Mouse (Mus musculus) embryonic fibroblast, embryonic 13.5 days (primary cell): ENCODE data around the gene Ccdc134. TPM values are rescaled to one million over a fixed set of nuclear protein-coding genes. Genes with fewer than 3 reads are reported as not detected.

Source experiments
- H3K27ac ChIP-seq: 2 replicates; pipeline ENCODE4 v1.5.1; 2012; ENCODE audit warnings: low read length, control low read depth, inconsistent platforms; ENCODE audit not compliant: insufficient read depth
- H3K4me1 ChIP-seq: 2 replicates; pipeline ENCODE4 v1.6.1; 2011; ENCODE audit warnings: low read length; ENCODE audit not compliant: control insufficient read depth, insufficient read depth
- H3K4me3 ChIP-seq: 2 replicates; pipeline ENCODE4 v1.5.1; 2011; ENCODE audit warnings: mild to moderate bottlenecking, control low read depth, low read length; ENCODE audit not compliant: insufficient read depth
- CTCF ChIP-seq: IDR thresholded peaks from 2 replicates; pipeline ENCODE4 v1.5.1; 2011; ENCODE audit warnings: mild to moderate bottlenecking, control low read depth, low read length, moderate library complexity, borderline replicate concordance; ENCODE audit not compliant: insufficient read depth
- POLR2A ChIP-seq: IDR thresholded peaks from 2 replicates; pipeline ENCODE4 v1.6.1; 2011; ENCODE audit warnings: low read depth, mild to moderate bottlenecking, control low read depth, low read length, moderate library complexity
- polyA plus RNA-seq: library from polyadenylated mRNA; stranded (reverse); fragments of >200 nt; gene quantifications from 2 replicates; pipeline ENCODE4 v1.2.4, GENCODE M21; 2011; ENCODE audit warnings: low read depth; ENCODE audit not compliant: missing spikeins, insufficient read length

The Ccdc134 gene
- polyA plus RNA-seq, 1 experiment: 15.0 TPM

- no peaks in the 10 kb centered on the region for H3K4me1 ChIP-seq
- no peak overlapping the region for H3K4me3 ChIP-seq
- no peak for TF ChIP-seq CTCF
- TF ChIP-seq POLR2A: no peak
- H3K27ac ChIP-seq: no peak overlapping the region
Measured at GRCm38 (mm10) chr15:82184656-82185055, 56.9 kb downstream of the Ccdc134 start.

DNA sequence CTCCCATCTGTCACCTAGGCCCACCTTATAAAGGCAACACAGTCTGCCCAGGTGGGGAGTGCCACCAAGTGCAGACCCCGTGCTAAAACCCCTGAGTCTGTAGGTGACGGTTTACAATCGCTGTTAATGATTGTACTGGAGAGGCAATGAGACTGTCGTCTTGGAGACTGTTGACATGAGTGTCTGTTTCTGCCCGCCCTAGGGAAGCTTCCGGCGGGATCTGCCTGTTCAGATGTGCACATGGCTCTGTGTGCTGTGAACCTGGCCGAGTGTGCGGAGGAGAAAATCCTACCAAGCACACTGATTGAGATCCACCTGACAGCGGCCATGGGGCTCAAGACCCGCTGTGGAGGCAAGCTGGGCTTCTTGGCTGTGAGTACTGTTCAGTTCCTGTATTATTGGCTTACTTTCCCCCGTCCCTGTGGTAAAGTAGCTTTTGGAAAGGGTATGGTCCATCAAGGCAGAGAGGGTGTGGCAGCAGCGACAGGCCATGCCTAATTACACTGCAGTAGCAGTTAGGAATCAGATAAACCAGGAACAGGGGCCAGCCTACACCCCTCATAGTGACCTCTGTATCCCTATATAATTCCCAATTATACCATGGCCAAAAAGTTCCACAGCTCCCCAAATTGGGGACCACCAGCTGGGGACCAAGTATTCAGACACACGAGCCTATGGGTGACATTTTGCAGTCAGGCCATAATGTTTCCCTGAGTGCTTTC is 57.5 kb downstream of the Ccdc134 start:
- no peak for TF ChIP-seq CTCF
- TF ChIP-seq POLR2A: no peak
- Histone ChIP-seq H3K4me3 (no peak overlapping the region), H3K27ac (no peak overlapping the region), H3K4me1 (no peaks in the 10 kb centered on the region)

GRCm38 (mm10) chr15:82186131-82186530 is 58.4 kb downstream of the Ccdc134 start:
- TF ChIP-seq POLR2A (no peak), CTCF (no peak)
- no peak overlapping the region for H3K4me3 ChIP-seq
- no peaks in the 10 kb centered on the region for H3K4me1 ChIP-seq
- no peak overlapping the region for H3K27ac ChIP-seq

DNA sequence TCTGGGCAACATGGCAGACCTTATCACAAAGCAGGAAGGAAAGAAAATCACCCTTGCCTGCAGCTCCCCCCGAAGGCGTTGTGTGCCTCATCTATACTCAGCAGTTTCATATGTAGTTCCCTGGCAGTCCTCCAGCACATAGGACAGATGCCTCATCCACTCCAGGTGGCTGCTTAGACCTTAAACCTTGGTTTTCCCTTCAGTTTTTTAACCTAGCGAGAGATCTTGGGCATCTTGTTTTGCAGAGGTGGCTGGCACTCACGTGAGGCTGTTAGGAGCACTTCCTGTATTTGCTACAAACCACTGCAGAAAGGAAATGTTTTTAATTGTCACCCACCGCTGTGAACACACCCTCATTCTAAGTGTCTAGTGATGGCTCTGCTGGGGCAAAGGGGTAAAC is 59.2 kb downstream of the Ccdc134 start:
- H3K4me1 ChIP-seq: no peaks in the 10 kb centered on the region
- TF ChIP-seq CTCF: no peak
- H3K27ac ChIP-seq: no peak overlapping the region
- no peak overlapping the region for H3K4me3 ChIP-seq

DNA sequence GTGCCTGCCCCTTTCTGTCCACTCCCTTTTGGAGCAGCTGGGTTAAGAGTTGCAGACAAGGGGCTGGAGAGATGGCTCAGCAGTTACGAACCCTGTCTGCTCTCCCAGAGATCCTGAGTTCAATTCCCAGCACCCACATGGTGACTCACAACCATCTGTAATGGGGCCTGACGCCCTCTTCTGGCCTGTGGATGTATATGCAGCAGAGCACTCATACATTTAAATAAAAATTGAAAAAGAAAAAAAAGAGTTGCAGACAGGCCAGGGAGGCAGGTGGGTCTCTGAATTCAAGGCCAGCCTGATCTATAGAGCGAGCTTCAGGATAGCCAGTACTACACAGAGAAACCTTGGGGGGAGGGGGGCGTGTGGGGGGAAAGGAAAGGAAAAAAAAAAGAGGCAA is 59.7 kb downstream of the Ccdc134 start:
- H3K27ac ChIP-seq: no peak overlapping the region
- no peak for TF ChIP-seq POLR2A
- TF ChIP-seq CTCF: no peak
- no peaks in the 10 kb centered on the region for H3K4me1 ChIP-seq
- no peak overlapping the region for H3K4me3 ChIP-seq

DNA sequence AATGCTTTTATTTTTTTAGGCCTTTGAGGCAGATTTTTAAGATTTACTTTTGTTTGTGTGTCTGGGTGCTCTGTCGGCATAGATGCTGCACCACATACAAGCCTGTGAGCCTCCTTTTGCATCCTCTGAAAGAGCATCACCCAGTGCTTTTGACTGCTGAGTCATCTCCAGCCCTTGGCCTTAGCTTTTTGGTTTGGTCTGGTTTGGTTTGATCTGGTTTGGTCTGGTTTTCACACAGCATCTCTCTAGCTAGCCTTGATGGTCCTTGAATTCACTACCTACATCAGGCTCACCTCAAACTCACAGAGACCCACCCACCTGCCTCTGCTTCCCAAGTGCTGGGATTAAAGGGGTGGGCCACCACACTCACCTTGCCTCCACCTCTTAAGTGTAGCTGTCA is 60.2 kb downstream of the Ccdc134 start:
- Histone ChIP-seq H3K4me1 (no peaks in the 10 kb centered on the region), H3K4me3 (no peak overlapping the region), H3K27ac (no peak overlapping the region)
- no peak for TF ChIP-seq POLR2A
- TF ChIP-seq CTCF: no peak

- H3K4me1 ChIP-seq: no peaks in the 10 kb centered on the region
- no peak overlapping the region for H3K27ac ChIP-seq
- TF ChIP-seq CTCF (no peak), POLR2A (no peak)
Measured at GRCm38 (mm10) chr15:82188481-82189240, 60.9 kb downstream of the Ccdc134 start.

More at GRCm38 (mm10) chr15:82188481-82189240, 60.9 kb downstream of the Ccdc134 start:
- H3K4me3 ChIP-seq: no peak overlapping the region

Other genes starting within 250 kb of the Ccdc134 start
- 12.3 and 16.2 TPM in 2 replicates for gene Polr3h, start 201.7 kb upstream of the Ccdc134 start, polyA plus RNA-seq
- gene Csdc2, start 191.2 kb upstream of the Ccdc134 start, polyA plus RNA-seq: 3.3 and 4.4 TPM in 2 replicates
- 88.7 and 121 TPM in 2 replicates for gene Pmm1, start 167.0 kb upstream of the Ccdc134 start, polyA plus RNA-seq
- not detected in 2 replicates for gene 1700029P11Rik, start 147.4 kb upstream of the Ccdc134 start, polyA plus RNA-seq
- gene Xrcc6, start 140.1 kb upstream of the Ccdc134 start, polyA plus RNA-seq: 37.4 and 38.1 TPM in 2 replicates
- gene Desi1, start 94.1 kb upstream of the Ccdc134 start, polyA plus RNA-seq: 49.4 and 50.2 TPM in 2 replicates
- gene Snu13, start 80.3 kb upstream of the Ccdc134 start, polyA plus RNA-seq: 176 and 193 TPM in 2 replicates
- gene 4930407I10Rik, start 68.8 kb upstream of the Ccdc134 start, polyA plus RNA-seq: not detected in 2 replicates
- not detected in 2 replicates for gene Mei1, start 57.9 kb upstream of the Ccdc134 start, polyA plus RNA-seq
- 86.4 and 87.3 TPM in 2 replicates for gene Srebf2, start 19.3 kb downstream of the Ccdc134 start, polyA plus RNA-seq
- not detected in 2 replicates for gene Shisa8, start 84.9 kb downstream of the Ccdc134 start, polyA plus RNA-seq
- gene Tnfrsf13c, start 96.4 kb downstream of the Ccdc134 start, polyA plus RNA-seq: not detected in 2 replicates
- 13.1 and 16.1 TPM in 2 replicates for gene Cenpm, start 116.8 kb downstream of the Ccdc134 start, polyA plus RNA-seq
- gene 1500009C09Rik, start 124.5 kb downstream of the Ccdc134 start, polyA plus RNA-seq: not detected in 2 replicates
- gene Sept3, start 147.0 kb downstream of the Ccdc134 start, polyA plus RNA-seq: 1.6 and 2.8 TPM in 2 replicates
- gene Wbp2nl, start 171.0 kb downstream of the Ccdc134 start, polyA plus RNA-seq: not detected in 2 replicates
- gene Naga, start 211.0 kb downstream of the Ccdc134 start, polyA plus RNA-seq: 42.6 and 42.8 TPM in 2 replicates
- gene Pheta2, start 211.0 kb downstream of the Ccdc134 start, polyA plus RNA-seq: 3.1 and 8.1 TPM in 2 replicates
- 99.2 and 103 TPM in 2 replicates for gene Smdt1, start 211.0 kb downstream of the Ccdc134 start, polyA plus RNA-seq
- gene Ndufa6, start 226.4 kb downstream of the Ccdc134 start, polyA plus RNA-seq: 154 and 171 TPM in 2 replicates